Mouse (Mus musculus) hindbrain, embryonic 14.5 days (tissue): Measurements from ENCODE around the gene Gm27029. TPM values are rescaled to one million over a fixed set of nuclear protein-coding genes. Genes with fewer than 3 reads are reported as not detected.

Experiments
- ATAC-seq: fragments of 200-750 bp; cut with Nextera tagmentation; 2 replicates; pipeline ENCODE4 v1.8.0; 2017; ENCODE audit warnings: moderate number of reproducible peaks, mild to moderate bottlenecking, moderate TSS enrichment, moderate library complexity; ENCODE audit not compliant: low FRiP score
- DNase-seq: peaks from one replicate; pipeline ENCODE4 v3.0.0-alpha.2; 2015; ENCODE audit warnings: low spot score
- H3K27ac ChIP-seq: fragments of 300-500 bp; sonication (generic); 2 replicates; pipeline ENCODE4 v1.5.1; 2014; ENCODE audit warnings: mild to moderate bottlenecking, moderate library complexity
- H3K27me3 ChIP-seq: fragments of 300-500 bp; sonication (generic); 2 replicates; pipeline ENCODE4 v1.6.1; 2014; ENCODE audit warnings: mild to moderate bottlenecking, low read length, mixed read lengths; ENCODE audit not compliant: control insufficient read depth, insufficient read depth
- H3K36me3 ChIP-seq: fragments of 300-500 bp; sonication (generic); replicated peaks from 2 replicates; pipeline ENCODE4 v1.6.1; 2014; ENCODE audit not compliant: control insufficient read depth, insufficient read depth
- H3K4me1 ChIP-seq: fragments of 300-500 bp; sonication (generic); replicated peaks from 2 replicates; pipeline ENCODE4 v1.6.1; 2014; ENCODE audit warnings: antibody characterized with exemption, low read length, mixed read lengths; ENCODE audit not compliant: control insufficient read depth, insufficient read depth
- H3K4me2 ChIP-seq: fragments of 300-500 bp; sonication (generic); replicated peaks from 2 replicates; pipeline ENCODE4 v1.6.1; 2014; ENCODE audit warnings: mild to moderate bottlenecking, moderate library complexity
- H3K4me3 ChIP-seq: fragments of 300-500 bp; sonication (generic); replicated peaks from 2 replicates; pipeline ENCODE4 v1.5.1; 2014; ENCODE audit warnings: mild to moderate bottlenecking, low read length
- H3K9ac ChIP-seq: fragments of 300-500 bp; sonication (generic); 2 replicates; pipeline ENCODE4 v1.6.1; 2014
- H3K9me3 ChIP-seq: fragments of 300-500 bp; sonication (generic); 2 replicates; pipeline ENCODE4 v1.6.1; 2016; ENCODE audit warnings: low read length; ENCODE audit not compliant: control insufficient read depth
- WGBS: fragments of 180-500 bp; shearing (Covaris S2); extraction: QIAGEN DNeasy Blood & Tissue Kit; methylation state at CpG from one replicate; pipeline ENCODE4 v1.1.7; 2014; 5-methylcytosine and 5-hydroxymethylcytosine counted together
- polyA plus RNA-seq: library from polyadenylated mRNA; unstranded; fragments of >200 nt; fragmentation: Nextera tagmentation; extraction: Ambion mirVana; gene quantifications from 2 replicates; pipeline ENCODE4 v1.2.1, GENCODE M21; 2014

The Gm27029 gene
- polyA plus RNA-seq, 1 experiment from 2014 or later, result 7.3 TPM

DNA sequence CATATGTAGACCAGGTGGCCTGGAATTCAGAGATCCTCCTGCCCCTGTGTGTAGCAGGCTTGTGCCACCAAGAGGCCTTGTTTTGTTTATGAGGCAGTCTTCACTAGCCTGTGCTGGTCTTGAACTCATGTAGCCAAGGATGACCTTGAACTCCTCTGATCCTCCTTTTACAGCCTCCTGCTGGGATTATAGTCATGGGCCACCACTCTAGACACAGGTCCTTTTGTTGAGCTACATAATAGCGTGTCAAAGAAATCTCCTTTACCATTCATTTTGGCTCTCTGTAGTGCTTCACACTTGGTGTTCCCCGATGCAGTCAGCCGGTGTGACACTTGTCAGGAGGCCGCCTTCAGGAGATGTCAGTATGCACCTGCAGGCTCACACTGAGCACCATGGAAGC, 12.3 kb upstream of the Gm27029 start:
- no peaks in the 10 kb centered on the region for H3K9me3 ChIP-seq
- DNase-seq (no peak), ATAC-seq (no peak)
- H3K36me3 ChIP-seq, result peaks cover 41% of the 10 kb centered on the region
- H3K9ac ChIP-seq, result no peak overlapping the region
- no peak overlapping the region for H3K27ac ChIP-seq
- WGBS, result 41% methylated on average over 4 of the region's 4 CpGs
- H3K27me3 ChIP-seq, result no peaks in the 10 kb centered on the region
- no peak overlapping the region for H3K4me2 ChIP-seq
- no peak overlapping the region for H3K4me3 ChIP-seq
- no peaks in the 10 kb centered on the region for H3K4me1 ChIP-seq

DNA sequence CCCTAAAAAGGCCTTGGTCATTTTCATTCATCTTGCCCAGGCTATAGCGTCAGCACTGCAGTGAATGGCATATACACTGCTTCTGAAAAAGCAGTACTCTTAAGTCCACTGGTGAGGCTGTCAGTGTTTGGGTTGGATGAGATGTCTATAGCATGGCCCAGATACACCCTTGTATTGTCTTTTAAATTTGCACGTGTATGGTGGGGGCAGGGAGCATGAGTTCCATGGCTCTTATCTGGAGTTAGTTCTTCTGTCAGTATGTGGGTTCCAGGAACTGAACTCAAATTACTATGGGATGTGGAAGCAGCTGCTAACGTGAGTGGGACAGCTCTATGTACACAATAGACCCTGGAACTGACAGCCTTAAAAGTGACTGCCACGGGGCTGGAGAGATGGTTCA, 11.2 kb upstream of the Gm27029 start:
- Histone ChIP-seq H3K27ac (no peak overlapping the region), H3K4me3 (no peak overlapping the region), H3K4me1 (no peaks in the 10 kb centered on the region), H3K4me2 (no peak overlapping the region), H3K9me3 (no peaks in the 10 kb centered on the region), H3K27me3 (no peaks in the 10 kb centered on the region), H3K36me3 (peaks cover 52% of the 10 kb centered on the region), H3K9ac (no peak overlapping the region)
- no peak for DNase-seq
- ATAC-seq, result no peak
- WGBS, result 89% methylated on average over 4 of the region's 4 CpGs

DNA sequence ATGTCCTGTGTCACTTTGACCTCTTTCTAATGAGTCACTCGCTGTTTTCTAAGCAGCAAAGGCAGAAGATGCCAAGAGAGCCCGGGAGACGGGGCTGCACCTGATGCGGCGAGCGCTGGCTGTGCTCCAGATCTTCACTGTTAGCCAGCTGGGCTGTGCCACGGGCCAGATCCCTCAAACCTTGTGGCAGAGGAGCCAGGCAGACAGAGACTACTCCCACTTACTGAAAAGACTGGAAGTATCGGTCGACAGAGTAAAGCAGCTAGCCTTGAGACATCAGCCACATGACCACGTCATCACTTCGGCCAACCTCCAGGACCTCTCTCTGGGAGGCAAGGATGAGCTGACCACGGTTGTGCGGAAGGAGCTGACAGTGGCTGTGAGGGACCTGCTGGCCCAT, 8.8 kb upstream of the Gm27029 start:
- Histone ChIP-seq H3K9me3 (no peaks in the 10 kb centered on the region), H3K4me1 (no peaks in the 10 kb centered on the region), H3K36me3 (peaks cover 71% of the 10 kb centered on the region), H3K9ac (no peak overlapping the region), H3K27ac (no peak overlapping the region), H3K27me3 (no peaks in the 10 kb centered on the region), H3K4me2 (no peak overlapping the region), H3K4me3 (no peak overlapping the region)
- no peak for ATAC-seq
- WGBS, result 86% methylated on average over 13 of the region's 13 CpGs
- no peak for DNase-seq

DNA sequence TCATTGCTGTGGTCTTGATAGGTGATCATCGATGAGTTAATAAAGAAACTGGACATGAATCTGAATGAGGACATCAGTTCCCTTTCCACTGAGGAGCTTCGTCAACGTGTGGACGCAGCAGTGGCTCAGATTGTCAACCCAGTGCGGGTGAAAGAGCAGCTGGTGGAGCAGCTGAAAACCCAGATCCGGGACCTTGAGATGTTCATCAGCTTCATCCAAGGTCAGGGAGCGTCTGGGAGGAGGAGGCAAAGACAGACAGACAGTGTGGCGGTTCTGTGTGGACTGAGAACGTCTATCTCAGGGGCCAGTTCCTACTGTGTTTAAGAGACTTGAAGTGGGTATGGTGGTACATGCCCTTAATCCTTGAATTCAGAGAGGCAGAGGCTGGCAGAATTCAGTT, 6.7 kb upstream of the Gm27029 start:
- H3K27me3 ChIP-seq, result no peaks in the 10 kb centered on the region
- H3K9me3 ChIP-seq, result no peaks in the 10 kb centered on the region
- H3K4me1 ChIP-seq, result peaks cover 3% of the 10 kb centered on the region
- DNase-seq, result no peak
- 93% methylated on average over 9 of the region's 9 CpGs for WGBS
- no peak overlapping the region for H3K9ac ChIP-seq
- H3K4me2 ChIP-seq, result no peak overlapping the region
- H3K36me3 ChIP-seq, result peaks cover 71% of the 10 kb centered on the region
- no peak for ATAC-seq
- H3K27ac ChIP-seq, result no peak overlapping the region
- no peak overlapping the region for H3K4me3 ChIP-seq

DNA sequence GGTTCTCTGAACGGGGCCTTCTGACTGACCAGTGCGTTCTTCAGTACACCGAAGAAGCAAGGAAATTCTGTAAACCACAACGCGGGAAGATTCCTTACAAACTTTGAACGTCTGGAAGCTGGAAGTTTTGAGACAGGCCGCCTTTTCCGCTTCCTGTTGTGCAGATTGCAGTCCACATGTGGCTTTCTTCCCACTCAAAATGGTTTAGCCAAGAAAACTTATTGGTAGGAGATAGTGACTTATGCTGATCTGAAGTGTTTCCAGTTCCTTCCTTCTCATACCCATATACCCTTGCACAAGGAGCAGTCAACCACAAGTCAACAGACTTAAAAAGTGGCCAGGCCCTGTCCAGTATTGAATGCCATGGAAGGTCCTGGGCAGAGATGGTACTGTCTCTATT, 1.6 kb upstream of the Gm27029 start:
- H3K27ac ChIP-seq, result no peak overlapping the region

DNA sequence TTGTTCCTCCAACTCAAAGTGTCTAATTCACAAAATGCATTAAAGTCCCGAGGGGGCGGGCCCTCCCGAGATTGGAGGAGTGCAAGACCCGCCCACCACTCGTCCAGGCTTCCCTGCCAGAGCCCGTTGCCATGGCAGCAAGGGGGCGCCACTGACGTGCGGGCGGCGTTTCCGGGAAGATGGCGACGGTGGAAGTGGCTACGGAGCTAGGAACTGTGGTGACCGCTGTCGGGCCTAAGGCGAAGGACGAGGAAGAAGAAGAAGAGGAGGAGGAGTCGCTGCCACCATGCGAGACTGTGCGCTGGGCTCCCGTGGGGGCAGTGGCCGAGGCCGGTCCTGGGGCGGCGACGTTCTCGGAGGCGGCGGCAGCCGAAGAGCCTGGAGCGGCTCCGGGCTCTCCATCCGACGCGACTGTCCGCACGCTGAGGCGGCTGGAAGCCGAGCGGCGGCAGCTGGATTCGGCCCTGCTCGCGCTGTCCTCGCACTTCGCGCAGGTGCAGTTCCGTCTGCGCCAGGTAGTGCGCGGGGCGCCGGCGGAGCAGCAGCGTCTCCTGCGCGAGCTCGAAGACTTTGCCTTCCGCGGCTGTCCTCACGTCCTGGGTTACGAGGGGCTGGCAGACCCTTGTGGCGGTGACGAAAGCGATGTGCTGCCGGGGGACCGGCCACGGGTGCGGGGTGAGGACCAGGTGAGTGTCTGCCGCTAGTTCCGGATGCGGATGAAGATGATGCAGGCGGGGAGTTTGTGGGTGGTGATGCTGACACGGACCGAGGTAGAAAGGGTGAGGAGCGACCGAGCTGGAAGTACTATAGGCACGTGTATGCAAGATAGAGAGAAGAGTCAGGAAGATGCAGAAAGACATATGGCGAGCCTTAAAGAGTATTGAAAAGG, 573 bp upstream of the Gm27029 start, which contains the start of the genes Rundc1 and Ptges3l:
Gene Rundc1 (plus strand): TSS at position 161 of the 889 bp plus-strand sequence.
Gene Ptges3l (minus strand): TSS at position 409 of the 889 bp plus-strand sequence.
- peak within 1 kb of the TSS; percentile 83 for H3K27ac ChIP-seq
- H3K27me3 ChIP-seq, result no peaks in the 10 kb centered on the region
- H3K4me2 ChIP-seq, result peak within 1 kb of the TSS; percentile 80
- no peaks in the 10 kb centered on the region for H3K9me3 ChIP-seq
- WGBS, result under 1% methylated on average over 77 of the region's 81 CpGs
- H3K36me3 ChIP-seq, result peaks cover 13% of the 10 kb centered on the region
- peaks cover 16% of the 10 kb centered on the region for H3K4me1 ChIP-seq
- ATAC-seq, result peak; percentile 94
- DNase-seq, result peak; percentile 97
- peak within 1 kb of the TSS; percentile 76 for H3K4me3 ChIP-seq
- peak within 1 kb of the TSS; percentile 71 for H3K9ac ChIP-seq

More for the DNA sequence above, 1.6 kb upstream of the Gm27029 start:
- Histone ChIP-seq H3K9me3 (no peaks in the 10 kb centered on the region), H3K36me3 (peaks cover 23% of the 10 kb centered on the region), H3K4me1 (peaks cover 16% of the 10 kb centered on the region), H3K9ac (peak overlapping the region; percentile 71), H3K4me2 (peak overlapping the region; percentile 80), H3K27me3 (no peaks in the 10 kb centered on the region), H3K4me3 (peak overlapping the region; percentile 76)
- no peak for DNase-seq
- 68% methylated on average over 8 of the region's 8 CpGs for WGBS
- ATAC-seq, result no peak

DNA sequence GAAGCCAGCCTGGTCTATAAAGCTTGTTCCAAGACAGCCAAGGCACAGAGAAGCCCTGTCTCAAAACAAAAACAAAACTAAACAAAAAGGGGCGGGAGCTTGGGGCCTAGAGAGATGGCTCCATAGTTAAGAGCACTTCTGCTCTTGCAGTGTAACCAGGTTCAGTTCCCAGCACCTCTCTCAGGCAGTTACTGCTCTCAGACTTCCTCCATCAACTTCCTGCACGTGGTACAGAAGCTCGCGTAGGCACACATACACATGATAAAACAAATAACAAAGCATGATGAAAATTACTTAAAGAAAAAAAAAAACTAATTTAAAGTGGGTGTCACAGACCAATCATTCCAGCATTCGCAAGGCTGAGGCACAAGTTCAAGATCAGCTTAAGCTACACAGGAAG, 4.4 kb downstream of the Gm27029 start:
- H3K4me3 ChIP-seq, result no peak overlapping the region
- H3K9ac ChIP-seq, result no peak overlapping the region
- no peaks in the 10 kb centered on the region for H3K27me3 ChIP-seq
- DNase-seq (no peak), ATAC-seq (no peak)
- H3K4me1 ChIP-seq, result peaks cover 12% of the 10 kb centered on the region
- H3K36me3 ChIP-seq, result no peaks in the 10 kb centered on the region
- H3K9me3 ChIP-seq, result no peaks in the 10 kb centered on the region
- H3K4me2 ChIP-seq, result no peak overlapping the region
- no peak overlapping the region for H3K27ac ChIP-seq
- WGBS, result 89% methylated on average over 5 of the region's 5 CpGs

DNA sequence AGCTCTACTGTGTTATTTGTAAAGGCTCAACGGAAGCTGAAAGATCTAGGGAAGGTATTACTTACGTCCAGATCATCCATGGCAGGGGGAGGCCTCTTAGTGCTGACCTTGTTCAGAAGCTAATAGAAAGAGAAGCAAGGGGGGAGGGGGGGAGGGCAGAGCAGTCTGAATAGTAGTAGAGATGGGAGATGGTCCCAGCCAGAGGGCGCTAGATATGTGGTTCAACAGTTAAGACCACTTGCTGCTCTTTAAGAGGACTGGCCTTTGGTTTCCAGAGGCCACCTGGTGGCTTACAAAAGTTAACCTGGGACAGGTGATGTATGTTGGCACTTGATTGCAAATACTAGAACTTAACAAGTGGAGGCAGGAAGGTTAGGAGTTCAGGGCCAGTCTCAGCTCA, 5.0 kb downstream of the Gm27029 start:
- peaks cover 12% of the 10 kb centered on the region for H3K4me1 ChIP-seq
- H3K4me3 ChIP-seq, result no peak overlapping the region
- no peak overlapping the region for H3K4me2 ChIP-seq
- H3K36me3 ChIP-seq, result no peaks in the 10 kb centered on the region
- 35% methylated on average over 3 of the region's 3 CpGs for WGBS
- H3K27me3 ChIP-seq, result no peaks in the 10 kb centered on the region
- no peaks in the 10 kb centered on the region for H3K9me3 ChIP-seq
- H3K27ac ChIP-seq, result no peak overlapping the region
- H3K9ac ChIP-seq, result no peak overlapping the region
- no peak for DNase-seq
- no peak for ATAC-seq

DNA sequence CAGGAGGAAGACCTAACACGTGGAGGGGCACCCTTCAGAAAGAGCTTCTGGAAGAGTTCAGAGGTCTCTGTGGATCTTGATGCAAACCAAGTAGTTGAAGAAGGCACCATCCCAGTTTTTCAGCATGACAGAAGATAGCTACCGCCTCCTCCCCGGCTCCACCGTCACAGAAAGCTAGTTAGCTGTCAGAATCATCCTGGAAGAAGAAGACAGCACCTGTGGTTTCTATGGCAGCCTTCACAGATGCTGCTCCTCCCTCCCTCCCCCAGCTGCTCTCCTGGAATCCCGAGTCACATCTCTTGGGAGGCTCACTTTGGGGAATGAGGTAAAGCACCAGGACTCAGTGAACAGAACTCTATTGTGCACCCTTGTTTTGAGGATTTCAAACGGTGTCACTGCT, 5.6 kb downstream of the Gm27029 start:
- Histone ChIP-seq H3K4me2 (no peak overlapping the region), H3K36me3 (peaks cover 2% of the 10 kb centered on the region), H3K9me3 (no peaks in the 10 kb centered on the region), H3K9ac (no peak overlapping the region), H3K27ac (no peak overlapping the region), H3K4me1 (peaks cover 8% of the 10 kb centered on the region), H3K27me3 (no peaks in the 10 kb centered on the region), H3K4me3 (no peak overlapping the region)
- WGBS, result 58% methylated on average over 6 of the region's 6 CpGs
- DNase-seq (no peak), ATAC-seq (no peak)
